Mouse (Mus musculus): ENCODE measurements around the gene Lilrb4a. TPM values are rescaled to one million over a fixed set of nuclear protein-coding genes. Genes with fewer than 3 reads are reported as not detected.
"Not testable (repeated sequence)": the region's sequence is repeated elsewhere in the genome, so short reads cannot be mapped to it uniquely, and the experiment has no call there.

Gene Lilrb4a
- polyA plus RNA-seq (2014; fragmentation: Nextera tagmentation; extraction: Ambion mirVana): 0.75 and 1.5 TPM in 2 replicates

DNA sequence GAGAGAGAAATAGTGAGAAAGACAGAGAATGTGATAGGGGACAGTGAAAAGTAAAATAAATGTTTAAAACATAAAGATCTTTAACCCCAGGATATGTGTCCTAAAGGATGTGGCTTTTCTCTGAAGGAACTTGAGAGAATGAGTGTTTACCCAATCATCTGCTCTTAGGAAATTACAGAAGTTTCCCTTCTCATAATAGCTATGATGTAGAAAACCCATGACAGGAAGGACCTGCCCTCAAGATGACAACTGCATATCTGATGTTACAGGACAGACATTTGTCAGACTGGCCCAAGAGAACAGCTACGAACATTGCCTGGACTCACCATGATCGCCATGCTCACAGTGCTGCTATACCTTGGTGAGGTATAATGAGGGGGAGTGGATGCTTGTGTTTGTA is at the start of gene Lilrb4a:
Lilrb4a (plus strand) TSS at position 266 of the 400 bp plus-strand sequence.
- H3K27ac ChIP-seq (ENCODE audit: low read depth, low read length); H3K27me3 ChIP-seq (ENCODE audit: control insufficient read depth, insufficient read depth, low read length); DNase-seq (ENCODE audit: low spot score); ATAC-seq (replicated peaks; ENCODE audit: low FRiP score); H3K36me3 ChIP-seq (ENCODE audit: control insufficient read depth, insufficient read depth, low read length); H3K4me1 ChIP-seq (replicated peaks; ENCODE audit: control insufficient read depth, insufficient read depth, low read length); H3K4me2 ChIP-seq (ENCODE audit: low read depth, low read length, severe bottlenecking); H3K4me3 ChIP-seq (ENCODE audit: low read depth, low read length); H3K9ac ChIP-seq (ENCODE audit: low read length); H3K9me3 ChIP-seq (ENCODE audit: control insufficient read depth, low read length): not testable (repeated sequence)
- WGBS: no CpG with 5 or more reads among the region's 2 CpGs

DNA sequence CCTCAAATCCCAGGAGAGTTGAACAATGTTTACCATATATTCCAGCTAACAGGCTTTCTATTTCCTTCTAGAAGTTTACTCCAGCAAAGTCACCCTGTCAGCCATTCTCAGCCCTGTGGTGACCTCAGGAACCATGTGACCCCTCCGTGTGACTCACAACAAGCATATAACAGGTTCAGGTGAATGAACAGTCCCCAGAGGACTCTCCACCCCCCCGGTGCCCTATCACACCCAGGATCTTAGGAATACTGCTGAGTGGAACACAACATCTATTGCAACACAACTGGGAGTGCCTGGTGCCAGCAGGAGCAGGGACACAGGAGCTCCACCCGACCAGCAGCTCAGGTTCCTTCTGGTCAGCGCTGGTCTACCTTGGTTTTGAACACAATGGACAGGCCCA is 39.1 kb upstream of the Lilrb4a start:
- Histone ChIP-seq H3K9me3 (ENCODE audit: control insufficient read depth, low read length) (no peaks in the 10 kb centered on the region), H3K27me3 (ENCODE audit: control insufficient read depth, insufficient read depth, low read length) (no peaks in the 10 kb centered on the region), H3K4me3 (ENCODE audit: low read depth, low read length) (no peak overlapping the region), H3K27ac (ENCODE audit: low read depth, low read length) (no peak overlapping the region), H3K9ac (ENCODE audit: low read length) (no peak overlapping the region), H3K36me3 (ENCODE audit: control insufficient read depth, insufficient read depth, low read length) (no peaks in the 10 kb centered on the region), H3K4me2 (ENCODE audit: low read depth, low read length, severe bottlenecking) (no peak overlapping the region), H3K4me1 (replicated peaks; ENCODE audit: control insufficient read depth, insufficient read depth, low read length) (no peaks in the 10 kb centered on the region)
- 85% methylated on average over 4 of the region's 4 CpGs for WGBS
- no peak for DNase-seq (ENCODE audit: low spot score)
- ATAC-seq (replicated peaks; ENCODE audit: low FRiP score): no peak

GRCm38 (mm10) chr10:51453616-51454298 is 37.0 kb upstream of the Lilrb4a start:
- H3K27me3 ChIP-seq (ENCODE audit: control insufficient read depth, insufficient read depth, low read length): no peaks in the 10 kb centered on the region
- no peaks in the 10 kb centered on the region for H3K36me3 ChIP-seq (ENCODE audit: control insufficient read depth, insufficient read depth, low read length)
- no peak overlapping the region for H3K9ac ChIP-seq (ENCODE audit: low read length)
- no peak overlapping the region for H3K4me3 ChIP-seq (ENCODE audit: low read depth, low read length)
- no peak overlapping the region for H3K4me2 ChIP-seq (ENCODE audit: low read depth, low read length, severe bottlenecking)
- H3K9me3 ChIP-seq (ENCODE audit: control insufficient read depth, low read length): no peaks in the 10 kb centered on the region
- WGBS: 86% methylated on average over 1 of the region's 1 CpGs
- DNase-seq (ENCODE audit: low spot score) (no peak), ATAC-seq (replicated peaks; ENCODE audit: low FRiP score) (no peak)
- H3K4me1 ChIP-seq (replicated peaks; ENCODE audit: control insufficient read depth, insufficient read depth, low read length): no peaks in the 10 kb centered on the region
- no peak overlapping the region for H3K27ac ChIP-seq (ENCODE audit: low read depth, low read length)

GRCm38 (mm10) chr10:51454365-51454764 is 36.4 kb upstream of the Lilrb4a start:
- Histone ChIP-seq H3K27ac (ENCODE audit: low read depth, low read length) (no peak overlapping the region), H3K4me2 (ENCODE audit: low read depth, low read length, severe bottlenecking) (no peak overlapping the region), H3K4me3 (ENCODE audit: low read depth, low read length) (no peak overlapping the region), H3K36me3 (ENCODE audit: control insufficient read depth, insufficient read depth, low read length) (no peaks in the 10 kb centered on the region), H3K9ac (ENCODE audit: low read length) (no peak overlapping the region), H3K9me3 (ENCODE audit: control insufficient read depth, low read length) (no peaks in the 10 kb centered on the region), H3K4me1 (replicated peaks; ENCODE audit: control insufficient read depth, insufficient read depth, low read length) (no peaks in the 10 kb centered on the region), H3K27me3 (ENCODE audit: control insufficient read depth, insufficient read depth, low read length) (no peaks in the 10 kb centered on the region)
- WGBS: 82% methylated on average over 1 of the region's 1 CpGs
- DNase-seq (ENCODE audit: low spot score) (no peak), ATAC-seq (replicated peaks; ENCODE audit: low FRiP score) (no peak)

DNA sequence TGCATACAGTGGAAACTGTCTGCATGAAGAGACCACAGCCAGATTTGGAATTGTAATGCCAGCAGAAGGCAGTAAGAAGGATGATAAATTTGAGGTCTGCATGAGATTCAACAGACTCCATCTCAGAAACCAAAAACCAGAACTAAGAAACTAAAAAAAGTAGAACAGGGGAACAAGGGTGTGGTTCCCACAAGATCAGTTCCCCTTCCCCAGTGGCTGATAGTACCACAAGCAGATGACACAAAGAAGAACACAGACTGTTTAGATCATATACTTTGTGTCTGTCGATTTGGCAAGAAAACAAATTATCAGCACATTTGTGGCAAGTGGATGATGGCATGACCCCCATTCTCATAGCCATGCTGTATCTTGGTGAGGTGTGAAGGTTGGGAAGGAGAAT is 35.0 kb upstream of the Lilrb4a start:
- WGBS: 83% methylated on average over 1 of the region's 1 CpGs
- no peak for ATAC-seq (replicated peaks; ENCODE audit: low FRiP score)

GRCm38 (mm10) chr10:51456369-51456768 is 34.4 kb upstream of the Lilrb4a start:
- Histone ChIP-seq H3K9me3 (ENCODE audit: control insufficient read depth, low read length) (no peaks in the 10 kb centered on the region), H3K4me2 (ENCODE audit: low read depth, low read length, severe bottlenecking) (no peak overlapping the region), H3K27ac (ENCODE audit: low read depth, low read length) (no peak overlapping the region), H3K36me3 (ENCODE audit: control insufficient read depth, insufficient read depth, low read length) (no peaks in the 10 kb centered on the region), H3K4me1 (replicated peaks; ENCODE audit: control insufficient read depth, insufficient read depth, low read length) (no peaks in the 10 kb centered on the region), H3K27me3 (ENCODE audit: control insufficient read depth, insufficient read depth, low read length) (no peaks in the 10 kb centered on the region), H3K9ac (ENCODE audit: low read length) (no peak overlapping the region), H3K4me3 (ENCODE audit: low read depth, low read length) (no peak overlapping the region)
- no peak for DNase-seq (ENCODE audit: low spot score)
- no peak for ATAC-seq (replicated peaks; ENCODE audit: low FRiP score)
- WGBS: 82% methylated on average over 4 of the region's 4 CpGs

More for the DNA sequence above, 35.0 kb upstream of the Lilrb4a start:
- no peaks in the 10 kb centered on the region for H3K4me1 ChIP-seq (replicated peaks; ENCODE audit: control insufficient read depth, insufficient read depth, low read length)
- no peaks in the 10 kb centered on the region for H3K9me3 ChIP-seq (ENCODE audit: control insufficient read depth, low read length)
- no peaks in the 10 kb centered on the region for H3K27me3 ChIP-seq (ENCODE audit: control insufficient read depth, insufficient read depth, low read length)
- no peak for DNase-seq (ENCODE audit: low spot score)
- H3K27ac ChIP-seq (ENCODE audit: low read depth, low read length): no peak overlapping the region
- H3K4me3 ChIP-seq (ENCODE audit: low read depth, low read length): no peak overlapping the region
- H3K9ac ChIP-seq (ENCODE audit: low read length): no peak overlapping the region
- no peaks in the 10 kb centered on the region for H3K36me3 ChIP-seq (ENCODE audit: control insufficient read depth, insufficient read depth, low read length)
- no peak overlapping the region for H3K4me2 ChIP-seq (ENCODE audit: low read depth, low read length, severe bottlenecking)

GRCm38 (mm10) chr10:51463800-51464199 is 27.0 kb upstream of the Lilrb4a start:
- not testable (repeated sequence) for H3K9ac ChIP-seq (ENCODE audit: low read length); H3K36me3 ChIP-seq (ENCODE audit: control insufficient read depth, insufficient read depth, low read length); H3K4me3 ChIP-seq (ENCODE audit: low read depth, low read length); H3K27me3 ChIP-seq (ENCODE audit: control insufficient read depth, insufficient read depth, low read length); H3K4me2 ChIP-seq (ENCODE audit: low read depth, low read length, severe bottlenecking); H3K9me3 ChIP-seq (ENCODE audit: control insufficient read depth, low read length); H3K27ac ChIP-seq (ENCODE audit: low read depth, low read length); ATAC-seq (replicated peaks; ENCODE audit: low FRiP score); DNase-seq (ENCODE audit: low spot score); H3K4me1 ChIP-seq (replicated peaks; ENCODE audit: control insufficient read depth, insufficient read depth, low read length)
- WGBS: 24% methylated on average over 4 of the region's 4 CpGs

- WGBS: 91% methylated on average over 1 of the region's 3 CpGs
- H3K4me2 ChIP-seq (ENCODE audit: low read depth, low read length, severe bottlenecking): not testable (repeated sequence)
Measured at GRCm38 (mm10) chr10:51480397-51480796, 10.4 kb upstream of the Lilrb4a start, which contains the start of the genes Gm49339 and Lilr4b. Gene Gm49339 (plus strand): TSS chr10:51480612. Gene Lilr4b (plus strand): TSS chr10:51480632.

DNA sequence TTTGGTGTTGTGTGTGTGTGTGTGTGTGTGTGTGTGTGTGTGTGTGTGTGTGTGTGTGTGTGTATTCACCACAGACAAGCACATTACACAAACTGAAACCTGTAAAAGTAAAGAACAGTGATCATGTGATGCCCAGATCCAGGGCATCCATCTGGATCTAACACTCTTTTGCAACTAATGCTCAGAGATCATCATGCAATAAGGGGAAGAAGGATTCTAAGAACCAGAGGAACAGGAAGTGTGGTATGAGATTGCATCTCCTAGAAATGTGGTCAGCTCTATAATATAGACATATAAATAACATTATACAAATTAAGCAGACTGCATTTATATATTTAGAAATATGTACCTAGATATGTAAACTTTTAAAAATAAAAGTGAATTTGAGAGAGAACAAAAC is 29.3 kb downstream of the Lilrb4a start:
- Histone ChIP-seq H3K9ac (ENCODE audit: low read length) (no peak overlapping the region), H3K27me3 (ENCODE audit: control insufficient read depth, insufficient read depth, low read length) (no peaks in the 10 kb centered on the region), H3K4me3 (ENCODE audit: low read depth, low read length) (no peak overlapping the region), H3K4me1 (replicated peaks; ENCODE audit: control insufficient read depth, insufficient read depth, low read length) (no peaks in the 10 kb centered on the region), H3K36me3 (ENCODE audit: control insufficient read depth, insufficient read depth, low read length) (no peaks in the 10 kb centered on the region), H3K27ac (ENCODE audit: low read depth, low read length) (no peak overlapping the region), H3K9me3 (ENCODE audit: control insufficient read depth, low read length) (no peaks in the 10 kb centered on the region), H3K4me2 (ENCODE audit: low read depth, low read length, severe bottlenecking) (no peak overlapping the region)
- ATAC-seq (replicated peaks; ENCODE audit: low FRiP score) (no peak), DNase-seq (ENCODE audit: low spot score) (no peak)

More at GRCm38 (mm10) chr10:51480397-51480796, 10.4 kb upstream of the Lilrb4a start, which contains the start of the genes Gm49339 and Lilr4b:
- DNase-seq (ENCODE audit: low spot score); H3K36me3 ChIP-seq (ENCODE audit: control insufficient read depth, insufficient read depth, low read length); H3K9ac ChIP-seq (ENCODE audit: low read length); H3K4me3 ChIP-seq (ENCODE audit: low read depth, low read length); H3K9me3 ChIP-seq (ENCODE audit: control insufficient read depth, low read length); H3K27ac ChIP-seq (ENCODE audit: low read depth, low read length); H3K4me1 ChIP-seq (replicated peaks; ENCODE audit: control insufficient read depth, insufficient read depth, low read length); ATAC-seq (replicated peaks; ENCODE audit: low FRiP score); H3K27me3 ChIP-seq (ENCODE audit: control insufficient read depth, insufficient read depth, low read length): not testable (repeated sequence)

Data from forebrain, embryonic 11.5 days (tissue).